Mouse (Mus musculus) v-Abl transformed pro-B cells (cell line): ENCODE measurements around the gene Cmtm7.

Source experiments
- in situ Hi-C, 2 experiments: fragments of 400-800 bp; cut with MboI; formaldehyde crosslinking; loops; one replicate each; pipeline ENCODE4 v1.15.1; 2025; ENCODE audit not compliant: unreplicated experiment in 2 of 2

Gene Cmtm7

DNA sequence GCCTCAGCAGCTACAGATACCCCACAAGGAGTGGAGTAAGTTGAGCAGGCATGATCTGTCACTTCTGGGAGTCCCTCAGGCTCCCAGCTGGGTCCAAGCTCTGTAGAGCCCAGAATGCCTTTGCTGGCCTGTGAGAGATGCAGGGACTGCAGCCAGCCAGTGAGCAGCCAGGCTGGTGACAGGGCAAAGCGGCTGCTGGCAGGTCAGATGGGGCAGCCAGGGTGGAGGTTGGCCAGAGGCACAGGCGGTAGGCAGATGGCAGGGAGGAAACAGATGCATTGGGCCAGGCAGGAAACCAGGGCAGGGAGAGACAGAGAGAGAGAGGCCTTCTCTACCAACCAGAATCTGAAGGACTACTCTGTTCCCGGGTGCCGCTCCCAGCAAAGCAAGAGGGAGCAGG, 6.4 kb downstream of the Cmtm7 start:
- in situ Hi-C loops = loop anchor here (25.0 kb wide), 4 partner anchors 537 to 1562 kb away; partner anchors contain the start of gene Stt3b (in 2 of the 2)

DNA sequence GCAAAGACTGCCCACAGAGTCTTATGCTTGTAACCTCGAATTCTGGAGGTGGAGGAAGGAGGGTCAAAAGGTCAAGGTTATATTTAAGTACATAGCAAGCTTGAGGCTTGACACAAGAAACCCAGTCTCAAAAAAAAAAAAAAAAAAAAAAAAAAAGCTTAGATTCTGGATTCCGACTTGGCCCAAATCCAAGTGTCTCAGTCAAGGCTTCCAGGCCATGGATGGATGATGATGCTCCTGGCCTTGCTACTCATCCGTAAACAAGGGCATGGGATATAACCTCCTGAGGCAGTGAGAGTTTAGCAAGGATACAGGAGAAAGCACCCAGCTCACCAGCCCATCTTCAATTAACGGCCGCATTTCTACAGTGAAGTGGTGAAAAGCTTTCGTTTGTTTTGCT, 7.0 kb downstream of the Cmtm7 start:
- in situ Hi-C loops = loop anchor here (25.0 kb wide), 4 partner anchors 538 to 1563 kb away; partner anchors contain the start of gene Stt3b (in 2 of the 2)

DNA sequence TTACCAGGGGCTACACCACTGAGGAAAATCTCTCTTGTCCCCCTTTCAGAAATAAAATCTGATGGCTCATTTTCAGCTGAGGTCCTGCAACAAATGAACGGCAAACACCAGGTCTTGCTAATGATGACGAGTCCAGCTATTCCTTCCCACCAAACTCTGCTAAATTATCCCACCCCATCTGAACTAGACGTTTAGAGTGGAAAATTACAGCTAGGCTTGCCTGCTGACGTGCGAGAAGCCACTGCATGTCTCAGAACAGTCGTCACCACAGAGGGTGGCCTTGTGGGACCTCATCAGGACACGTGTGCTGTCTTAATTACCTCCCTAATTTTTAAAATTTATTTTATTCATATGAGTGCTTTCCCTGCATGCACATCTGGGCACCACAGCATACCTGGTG, 10.1 kb downstream of the Cmtm7 start:
- in situ Hi-C loops = loop anchor here in 1 of 2 experiments (25.0 kb wide), 1 partner anchor 1566 kb away; no protein-coding TSS in a partner anchor

DNA sequence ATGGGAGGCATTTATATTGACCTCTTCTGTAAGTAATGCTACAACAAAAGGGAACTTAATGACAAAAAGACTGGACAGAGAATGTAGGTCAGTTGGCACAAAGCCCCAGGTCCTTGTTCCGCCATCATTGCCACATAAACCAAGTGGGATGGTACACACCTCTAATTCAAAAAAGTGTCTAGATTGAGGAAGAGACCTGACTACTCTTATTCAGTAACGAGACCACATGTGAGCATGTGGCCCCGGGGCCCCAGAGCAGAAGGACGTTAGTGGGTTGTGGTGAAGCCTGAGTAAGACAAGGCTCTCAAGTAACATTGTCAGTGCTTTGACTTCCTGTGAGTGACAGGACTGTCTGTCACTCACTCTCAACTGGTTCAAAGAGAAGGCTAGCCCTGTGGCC, 11.4 kb downstream of the Cmtm7 start:
- in situ Hi-C loops = loop anchor here in 1 of 2 experiments (25.0 kb wide), 1 partner anchor 1567 kb away; no protein-coding TSS in a partner anchor

DNA sequence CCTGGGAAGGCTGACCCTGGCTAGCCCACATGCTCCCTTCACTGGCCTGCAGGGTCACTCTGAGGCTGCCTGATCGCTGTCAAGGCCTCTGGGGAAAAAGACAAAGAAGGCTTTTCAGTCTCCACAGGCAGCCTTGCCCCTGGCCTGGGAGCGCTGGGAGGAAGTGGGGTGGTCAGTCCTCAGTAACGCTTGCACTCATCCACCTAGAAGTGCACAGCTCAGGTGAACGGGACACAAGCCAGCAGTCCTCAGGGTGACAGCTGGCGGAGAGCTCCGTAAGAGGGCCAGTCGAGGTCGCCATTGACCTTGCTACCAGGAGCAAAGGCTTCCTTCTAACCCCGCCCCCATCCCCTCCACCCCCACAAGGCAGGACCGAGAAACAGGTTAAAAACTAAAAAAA, 13.6 kb downstream of the Cmtm7 start:
- in situ Hi-C loops = loop anchor here in 1 of 2 experiments (25.0 kb wide), 1 partner anchor 1569 kb away; no protein-coding TSS in a partner anchor

DNA sequence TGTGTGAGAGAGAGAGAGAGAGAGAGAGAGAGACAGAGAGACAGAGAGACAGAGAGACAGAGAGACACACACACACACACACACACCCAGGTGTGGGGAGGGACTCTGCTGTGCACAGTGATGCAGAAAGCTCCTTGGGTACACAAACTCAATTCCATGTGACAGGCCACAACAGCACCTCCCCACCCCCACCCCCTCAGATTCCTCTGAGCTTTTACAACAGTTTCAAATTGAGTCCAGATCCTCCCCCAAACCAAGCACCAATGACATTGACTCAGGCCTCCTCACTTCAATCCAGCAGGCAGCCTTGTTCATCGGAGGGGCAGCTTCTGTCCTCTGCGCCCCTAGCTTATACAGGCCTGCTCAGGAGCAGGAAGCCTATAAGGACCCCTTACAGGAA, 14.1 kb downstream of the Cmtm7 start:
- in situ Hi-C loops = loop anchor here in 1 of 2 experiments (25.0 kb wide), 1 partner anchor 1570 kb away; no protein-coding TSS in a partner anchor

DNA sequence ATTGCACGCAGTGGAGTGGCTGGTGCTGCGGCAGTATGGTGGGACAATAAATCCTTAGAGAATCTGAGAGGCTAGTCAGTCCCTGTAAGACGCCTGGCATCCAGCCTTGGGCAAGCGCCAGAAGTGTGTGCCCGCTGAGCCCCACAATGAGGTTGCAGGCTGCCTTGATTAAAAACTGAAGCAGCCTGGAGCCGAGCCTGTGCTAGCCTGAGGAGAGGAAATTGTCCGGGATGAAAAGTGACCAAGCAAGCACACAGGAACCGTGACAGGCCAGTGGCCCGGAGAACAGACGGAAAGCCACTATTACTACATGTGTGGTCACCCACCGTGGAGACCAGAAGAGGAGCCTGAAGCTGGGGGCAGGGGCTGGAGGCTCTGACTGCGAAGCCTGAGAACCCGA, 14.6 kb downstream of the Cmtm7 start:
- in situ Hi-C loops = loop anchor here in 1 of 2 experiments (25.0 kb wide), 1 partner anchor 1570 kb away; no protein-coding TSS in a partner anchor

DNA sequence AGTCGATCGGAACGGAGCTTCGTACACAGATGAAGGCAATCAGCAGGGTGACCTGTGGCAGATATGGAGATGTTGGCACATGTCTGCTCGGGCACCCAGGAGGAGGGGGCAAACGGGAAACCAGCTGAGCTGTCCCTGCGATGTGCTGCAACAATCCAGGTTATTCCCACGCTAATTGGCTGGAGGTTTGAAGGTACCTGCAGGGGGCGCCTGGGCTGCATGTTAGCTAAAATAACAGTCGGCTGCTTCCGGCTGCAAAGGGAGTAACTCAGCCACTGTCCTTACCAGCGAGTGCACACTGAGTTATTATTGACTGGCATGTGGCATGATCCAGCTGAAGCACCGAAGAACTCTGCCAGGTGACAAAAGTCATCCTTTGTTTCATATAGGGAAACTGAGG, 18.3 kb downstream of the Cmtm7 start:
- in situ Hi-C loops = loop anchor here in 1 of 2 experiments (5.0 to 25.0 kb wide), 2 partner anchors 34 to 1574 kb away; no protein-coding TSS in a partner anchor

DNA sequence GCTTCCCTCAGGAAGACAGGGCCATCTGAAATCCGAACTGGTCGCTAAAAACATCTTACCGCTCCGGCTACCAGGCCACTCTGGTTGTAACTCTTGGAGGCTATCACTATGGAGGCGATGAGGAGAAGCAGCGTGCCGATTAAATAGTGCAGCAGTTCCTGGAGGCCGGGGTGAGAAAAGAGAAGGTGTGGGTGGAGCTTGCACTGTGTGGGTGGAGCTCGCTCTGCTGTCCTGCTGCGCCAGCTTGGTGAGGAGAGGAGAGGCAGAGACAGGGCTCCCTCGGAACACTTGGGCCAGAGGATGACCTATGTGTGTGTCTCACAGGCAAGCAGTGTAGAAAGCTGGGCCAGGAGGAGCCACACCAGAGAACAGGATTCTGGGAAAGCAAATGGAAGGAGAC, 19.8 kb downstream of the Cmtm7 start:
- in situ Hi-C loops = loop anchor here in 1 of 2 experiments (5.0 to 25.0 kb wide), 2 partner anchors 35 to 1575 kb away; no protein-coding TSS in a partner anchor

DNA sequence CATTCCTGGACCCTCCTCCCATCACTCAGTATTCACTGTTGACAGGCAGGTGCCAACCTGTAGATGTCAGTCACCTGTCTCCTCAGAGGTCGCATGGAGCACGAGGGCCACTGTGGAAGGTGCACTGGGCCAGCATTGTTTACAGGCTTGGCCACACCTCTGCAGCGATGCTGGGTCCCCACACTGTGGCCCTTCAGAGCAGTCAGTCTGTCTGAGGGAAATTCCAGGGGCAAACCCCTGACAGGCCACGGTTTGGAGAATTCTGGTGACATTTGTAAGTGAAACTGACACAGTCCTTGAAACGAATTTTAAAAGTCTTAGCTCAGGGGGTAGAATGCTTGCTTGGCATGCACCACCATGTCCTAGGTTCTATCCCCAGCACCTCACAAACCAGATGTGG, 21.3 kb downstream of the Cmtm7 start:
- in situ Hi-C loops = loop anchor here in 1 of 2 experiments (5.0 to 25.0 kb wide), 2 partner anchors 37 to 1577 kb away; no protein-coding TSS in a partner anchor

DNA sequence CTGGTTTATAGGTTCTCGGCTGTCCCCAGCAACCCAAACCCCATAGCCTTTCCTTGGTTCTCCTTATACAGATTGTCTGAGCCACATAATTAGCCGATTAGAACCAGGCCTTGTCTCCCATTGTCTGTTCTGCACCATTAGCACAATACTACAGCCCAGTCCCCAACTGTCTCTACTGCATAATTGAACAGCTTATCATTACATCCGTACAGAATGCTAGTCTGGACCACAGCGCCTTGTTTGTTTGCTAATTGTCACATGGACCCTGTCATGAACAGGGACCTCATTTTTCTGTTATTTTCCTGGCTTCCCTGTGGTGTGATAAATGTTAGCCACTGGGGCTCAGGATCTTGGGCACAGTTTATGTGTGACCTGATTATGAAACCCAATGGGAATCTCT, 21.8 kb downstream of the Cmtm7 start:
- in situ Hi-C loops = loop anchor here (5.0 to 25.0 kb wide), 3 partner anchors 37 to 1577 kb away; no protein-coding TSS in a partner anchor

DNA sequence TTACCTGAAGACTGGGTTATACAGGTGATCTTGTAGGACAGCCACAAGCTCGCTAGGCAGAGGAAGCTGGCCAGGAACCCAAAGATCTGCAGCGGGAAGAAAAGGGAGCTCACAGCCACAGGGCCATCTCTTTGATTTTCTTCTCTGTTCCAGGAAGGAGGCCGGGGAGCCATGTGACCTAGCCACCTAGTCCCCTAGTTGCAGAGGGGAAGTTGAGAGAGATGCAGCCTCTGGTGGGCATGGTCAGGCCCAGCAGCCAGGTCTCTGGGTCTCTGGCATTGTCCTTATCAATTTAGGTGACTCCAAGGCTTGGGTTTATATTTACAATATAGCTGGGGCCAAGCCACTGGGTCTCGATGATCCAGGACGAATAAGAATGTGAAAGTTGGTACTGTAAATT, 22.9 kb downstream of the Cmtm7 start:
- in situ Hi-C loops = loop anchor here (10.0 to 25.0 kb wide), 2 partner anchors 56 to 1578 kb away; no protein-coding TSS in a partner anchor

DNA sequence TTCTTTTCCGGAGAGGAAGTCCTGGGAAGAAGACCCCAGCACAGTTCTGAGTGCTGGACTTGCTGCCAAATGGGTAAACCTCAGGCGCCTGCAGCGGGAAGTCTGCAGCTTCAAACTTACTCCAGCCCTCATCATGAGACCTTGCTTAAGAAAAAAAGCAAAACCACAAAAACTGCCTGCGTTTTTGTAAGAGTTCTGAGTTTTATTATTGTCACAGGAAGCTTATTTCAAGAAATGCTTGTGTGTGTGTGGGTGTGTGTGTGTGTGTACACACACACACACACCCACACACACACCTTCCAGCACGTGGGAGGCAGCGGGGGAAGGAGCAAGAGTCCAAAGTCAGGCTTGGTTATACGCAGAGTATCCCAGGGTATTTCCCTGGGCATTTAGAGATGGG, 23.4 kb downstream of the Cmtm7 start:
- in situ Hi-C loops = loop anchor here (10.0 to 25.0 kb wide), 2 partner anchors 57 to 1579 kb away; no protein-coding TSS in a partner anchor

DNA sequence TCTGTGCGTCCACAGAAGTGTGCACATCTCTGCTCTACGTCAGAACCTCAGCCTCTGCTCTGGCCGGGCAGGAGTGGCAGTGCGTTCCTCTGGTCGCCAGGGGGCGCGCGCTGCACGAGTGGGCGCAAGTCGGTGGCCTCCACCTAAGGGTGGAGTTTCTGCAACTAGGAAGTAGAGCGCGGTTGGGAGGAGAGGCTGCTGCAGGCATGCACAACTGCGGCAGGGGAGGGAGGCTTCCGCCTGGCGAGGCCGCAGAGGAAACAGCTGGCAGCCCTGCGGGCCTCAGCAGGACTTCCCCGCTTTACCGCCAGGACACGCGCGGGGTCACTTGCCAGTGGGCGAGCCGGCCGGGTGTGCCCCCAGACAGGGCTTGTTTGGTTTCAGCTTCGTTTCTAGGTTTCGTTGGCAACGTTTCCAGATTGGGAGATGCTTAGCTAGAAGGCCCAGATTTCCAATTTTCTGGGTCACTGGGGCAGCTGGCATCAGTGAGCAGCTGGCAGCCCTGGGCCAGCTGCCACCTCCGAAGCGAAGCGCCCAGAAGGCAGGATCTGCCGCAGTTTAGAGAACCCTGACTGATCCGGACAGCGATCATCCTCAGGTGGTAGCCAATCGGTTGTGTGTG, 28.7 kb downstream of the Cmtm7 start:
- in situ Hi-C loops = loop anchor here (5.0 to 25.0 kb wide), 4 partner anchors 34 to 1584 kb away; partner anchors contain the start of gene Gpd1l (in 1 of the 2)

DNA sequence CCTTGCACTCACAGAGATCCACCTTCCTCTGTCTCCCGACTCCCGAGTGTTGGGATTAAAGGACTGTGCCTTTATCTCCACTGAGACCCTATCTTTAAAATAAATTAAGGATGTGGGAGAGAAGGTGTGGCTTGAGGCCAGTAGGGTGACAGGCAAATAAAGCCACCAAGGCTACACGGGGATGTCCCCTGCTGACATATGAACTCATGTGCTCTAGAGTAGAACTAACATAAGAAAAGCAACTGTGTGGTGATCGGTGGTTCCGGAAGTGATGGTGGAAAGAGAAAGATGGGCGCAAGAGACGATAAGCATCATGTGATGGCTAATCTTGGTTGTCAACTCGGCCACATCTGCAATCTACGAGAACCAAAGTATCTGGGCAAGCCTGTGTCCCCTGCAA, 29.3 kb downstream of the Cmtm7 start:
- in situ Hi-C loops = loop anchor here (5.0 to 25.0 kb wide), 4 partner anchors 35 to 1585 kb away; partner anchors contain the start of gene Gpd1l (in 1 of the 2)

DNA sequence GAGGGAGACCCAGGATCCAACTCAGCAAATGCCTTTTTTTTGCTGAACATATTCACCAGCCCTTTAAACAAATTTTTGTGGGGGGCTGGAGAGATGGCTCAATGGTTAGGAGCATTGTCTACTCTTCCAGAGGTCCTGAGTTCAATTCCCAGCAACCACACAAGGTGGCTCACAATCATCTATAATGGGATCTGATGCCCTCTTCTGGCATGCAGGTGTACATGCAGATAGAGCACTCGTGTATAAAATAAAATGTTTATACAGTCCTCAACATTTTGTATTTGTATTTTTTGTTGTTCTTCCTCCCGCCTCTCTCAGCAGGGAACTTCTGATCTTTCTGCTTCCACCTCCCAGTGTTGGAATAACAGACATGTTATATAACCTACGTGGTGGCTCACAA, 30.1 kb downstream of the Cmtm7 start:
- in situ Hi-C loops = loop anchor here (5.0 to 25.0 kb wide), 4 partner anchors 36 to 1586 kb away; partner anchors contain the start of gene Gpd1l (in 1 of the 2)

DNA sequence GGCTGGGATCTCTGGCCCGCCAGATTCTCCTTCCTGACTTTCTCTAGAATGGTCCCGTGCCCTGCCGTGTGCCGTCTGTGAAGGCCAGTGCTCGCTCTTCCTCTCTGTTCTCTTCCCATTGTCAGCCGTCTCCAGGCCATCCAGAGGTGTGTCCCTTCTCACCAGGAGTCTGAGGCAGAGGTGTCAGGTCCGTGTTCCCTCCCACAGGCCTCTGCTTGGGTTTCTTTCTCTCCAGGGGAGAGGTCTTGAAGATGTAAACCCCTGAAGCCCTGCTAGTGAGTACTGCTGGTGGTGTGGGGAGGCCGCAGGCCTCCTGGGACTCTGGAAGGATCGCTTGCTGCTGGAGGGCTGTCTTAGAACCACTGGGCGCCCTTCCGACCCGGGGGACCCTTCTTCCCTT, 34.2 kb downstream of the Cmtm7 start:
- in situ Hi-C loops = loop anchor here in 1 of 2 experiments (5.0 kb wide), 1 partner anchor 185 kb away; the partner anchor contains the start of gene Gpd1l

DNA sequence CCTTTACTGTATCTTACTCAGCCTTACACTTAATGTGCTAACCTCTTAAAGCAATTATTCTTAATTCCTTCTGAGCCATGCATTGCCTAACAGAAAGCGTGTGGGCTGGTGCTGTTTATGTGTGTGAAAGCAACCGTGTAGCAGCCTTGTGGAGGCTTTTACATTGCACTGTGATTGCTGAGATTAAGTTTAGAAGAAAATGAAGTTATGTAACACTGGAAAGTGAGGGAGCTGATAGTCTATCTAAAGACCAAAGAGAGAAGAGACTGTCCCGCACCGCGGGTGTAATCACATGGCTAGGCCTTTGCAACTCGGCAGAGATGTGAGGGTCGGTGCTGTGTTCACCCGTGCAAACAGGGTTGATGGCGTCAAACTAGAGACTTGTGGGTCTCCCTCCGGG, 34.6 kb downstream of the Cmtm7 start:
- in situ Hi-C loops = loop anchor here in 1 of 2 experiments (5.0 kb wide), 1 partner anchor 185 kb away; the partner anchor contains the start of gene Gpd1l

DNA sequence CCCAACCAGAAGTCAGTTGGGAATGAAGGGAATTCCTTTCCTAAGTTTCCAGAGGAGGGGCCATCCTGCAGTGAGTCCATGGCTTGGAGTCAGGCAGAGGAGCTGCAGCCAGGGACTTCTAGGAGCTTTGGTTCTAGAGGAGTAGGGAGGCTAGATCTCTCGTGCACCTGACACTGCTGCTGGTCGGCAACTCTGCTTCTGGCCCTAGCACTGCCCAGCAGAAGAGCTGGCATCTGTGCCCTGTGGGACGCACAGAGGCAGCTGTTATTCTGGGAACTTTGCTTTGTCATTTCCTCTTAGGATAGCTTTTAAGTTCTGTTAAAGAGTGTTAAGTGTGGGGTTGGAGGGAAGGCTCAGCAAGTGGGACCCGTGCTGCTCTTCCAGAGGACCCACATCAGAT, 36.0 kb downstream of the Cmtm7 start:
- in situ Hi-C loops = loop anchor here in 1 of 2 experiments (5.0 kb wide), 1 partner anchor 187 kb away; the partner anchor contains the start of gene Gpd1l

DNA sequence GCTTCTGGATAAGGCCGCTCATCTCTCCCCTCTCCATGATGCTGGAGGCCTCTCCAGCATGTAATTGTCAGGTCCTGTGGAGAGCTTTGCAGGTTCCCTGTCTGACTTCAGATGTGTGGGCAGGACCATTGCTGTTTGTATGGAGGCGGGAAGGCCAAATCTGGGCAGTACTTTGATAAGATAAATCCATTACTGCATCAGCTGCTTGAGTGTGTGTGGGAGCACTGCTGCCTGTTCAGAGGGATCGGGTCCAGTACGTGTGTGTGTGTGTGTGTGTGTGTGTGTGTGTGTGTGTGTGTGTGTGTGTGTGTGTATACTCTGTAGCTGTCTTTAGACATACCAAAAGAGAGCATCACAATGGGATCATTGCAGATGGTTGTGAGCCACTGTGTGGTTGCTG, 36.5 kb downstream of the Cmtm7 start:
- in situ Hi-C loops = loop anchor here in 1 of 2 experiments (5.0 kb wide), 1 partner anchor 187 kb away; the partner anchor contains the start of gene Gpd1l

DNA sequence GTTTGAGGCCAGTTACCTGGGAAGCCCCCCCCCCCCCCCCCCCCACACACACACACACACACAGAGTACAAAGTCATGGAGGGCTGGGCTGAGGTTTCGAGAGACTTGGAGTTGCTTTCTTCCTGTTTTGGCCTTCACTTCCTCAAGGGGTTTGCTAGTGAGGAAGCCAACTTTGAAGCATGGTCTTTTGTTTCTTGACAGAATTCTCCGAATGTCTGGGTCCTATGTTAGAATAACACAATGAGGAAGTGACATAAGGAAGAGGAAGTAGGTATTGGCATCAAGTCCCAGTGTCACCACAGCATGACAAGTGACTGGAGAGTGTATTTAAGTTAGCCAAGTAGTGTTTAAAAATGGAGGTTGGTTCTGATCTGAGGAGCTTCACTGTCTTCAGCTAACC, 38.9 kb downstream of the Cmtm7 start:
- in situ Hi-C loops = no loop called here
